9 mouse cellular contexts compared by ENCODE assay signal in the genomic region with DNA sequence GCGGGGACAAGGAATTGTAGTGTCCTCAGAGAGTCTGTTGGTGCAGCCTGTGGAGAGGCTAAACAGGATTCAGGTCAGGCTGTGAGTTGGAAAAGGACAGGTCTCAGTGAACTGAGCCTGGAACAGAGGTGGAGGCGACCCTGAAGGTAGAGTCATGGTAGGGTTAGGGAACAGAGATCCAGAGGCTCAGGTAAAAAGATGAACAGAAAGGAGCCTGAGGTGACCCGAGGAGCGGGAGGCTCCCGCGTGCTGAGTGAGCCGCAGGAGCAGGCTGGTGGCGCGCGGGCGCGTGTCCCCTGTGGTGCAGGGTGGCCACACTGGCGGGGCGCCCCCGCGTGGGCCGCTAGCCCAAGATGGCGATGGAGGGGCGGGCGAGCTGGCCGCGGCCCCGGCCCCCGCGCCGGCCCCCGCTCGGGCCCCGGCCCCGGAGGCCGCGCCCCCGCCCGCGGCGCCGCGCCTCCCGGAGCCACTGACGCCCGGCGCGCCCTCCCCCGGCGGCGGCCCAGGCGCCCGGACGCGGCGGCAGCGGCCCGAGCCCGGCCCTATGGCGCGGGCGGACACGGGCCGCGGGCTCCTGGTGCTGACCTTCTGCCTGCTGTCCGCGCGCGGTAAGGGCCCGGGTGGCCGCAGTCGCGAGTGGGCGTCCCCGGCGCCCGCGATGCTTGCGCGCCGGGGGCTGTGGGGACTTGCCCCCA. TPM values are rescaled to one million over a fixed set of nuclear protein-coding genes. Genes with fewer than 3 reads are reported as not detected.
A peak's percentile ranks its signal among the peaks of the same experiment; 100 is the strongest.
DNase-seq lines count a peak whose midpoint lies in the region; ATAC-seq and TF ChIP-seq lines count a peak whose summit lies in the region.
"Had no signal": no experiment of that assay in that cellular context is flagged by ENCODE, and none has a peak within 500 bp of the region (broad histone marks: within the 10 kb centered on the region; RNA-seq: fewer than 3 reads in every experiment).

Gene Igdcc4 (plus strand): TSS at position 496 of the 695 bp plus-strand sequence.

- 2% methylated on average over 32 of the region's 76 CpGs for WGBS in kidney, embryonic 14.5 days
- 2% methylated on average over 55 of the region's 76 CpGs for WGBS in heart, embryonic 10.5 days
- WGBS in midbrain, postnatal 0 days: 2% methylated on average over 14 of the region's 76 CpGs

- peak within 1 kb of the TSS; percentile 73 for H3K27ac ChIP-seq in kidney, embryonic 14.5 days (ENCODE audit: low read depth, low read length)
- peak within 1 kb of the TSS; percentile 88 for H3K27ac ChIP-seq in heart, embryonic 10.5 days
- peak within 1 kb of the TSS; percentile 91 for H3K27ac ChIP-seq in midbrain, postnatal 0 days (ENCODE audit: low read depth, low read length)

- peak within 1 kb of the TSS; percentile 95 for H3K4me2 ChIP-seq in kidney, embryonic 14.5 days (replicated peaks; ENCODE audit: low read depth, low read length)
- peak within 1 kb of the TSS; percentile 93 for H3K4me2 ChIP-seq in midbrain, postnatal 0 days (ENCODE audit: low read depth, low read length, poor library complexity, severe bottlenecking)

- peak within 1 kb of the TSS; percentile 67 for H3K9ac ChIP-seq in kidney, embryonic 14.5 days (ENCODE audit: low read depth, low read length)
- H3K9ac ChIP-seq in midbrain, postnatal 0 days (replicated peaks; ENCODE audit: low read length, poor library complexity, severe bottlenecking): peak within 1 kb of the TSS; percentile 96

- peaks cover 2% of the 10 kb centered on the region; the same call in 1 of the 2 replicates for H3K9me3 ChIP-seq in kidney, embryonic 14.5 days (ENCODE audit: control insufficient read depth, low read length)
- 0 out of 2 replicates have a peak, but pooled peaks cover 5% of the 10 kb centered on the region for H3K9me3 ChIP-seq in heart, embryonic 10.5 days
- H3K9me3 ChIP-seq in midbrain, postnatal 0 days (ENCODE audit: low read length): no peaks in the 10 kb centered on the region

- no peaks in the 10 kb centered on the region for H3K36me3 ChIP-seq in kidney, embryonic 14.5 days (ENCODE audit: control insufficient read depth, insufficient read depth, low read length)
- no peaks in the 10 kb centered on the region for H3K36me3 ChIP-seq in heart, embryonic 10.5 days
- H3K36me3 ChIP-seq in midbrain, postnatal 0 days (ENCODE audit: insufficient read depth, low read length): no peaks in the 10 kb centered on the region

- ATAC-seq in kidney, embryonic 14.5 days (ENCODE audit: low FRiP score, low TSS enrichment): peak; percentile 26; the same call in 1 of the 2 replicates
- peak; percentile 25 for ATAC-seq in midbrain, postnatal 0 days (ENCODE audit: low FRiP score)
- ATAC-seq in activated CD4-positive, CD25-positive, alpha-beta regulatory T cell, adult 4 months: no peak

- peak within 1 kb of the TSS; percentile 62 for H3K4me3 ChIP-seq in kidney, embryonic 14.5 days (ENCODE audit: low read length)
- peak within 1 kb of the TSS; percentile 89 for H3K4me3 ChIP-seq in heart, embryonic 10.5 days
- peak within 1 kb of the TSS; percentile 81 for H3K4me3 ChIP-seq in midbrain, postnatal 0 days (ENCODE audit: low read depth, low read length)

- TF ChIP-seq CTCF in midbrain, postnatal 0 days (IDR thresholded peaks at IDR 0.05): no peak

- H3K4me1 ChIP-seq in kidney, embryonic 14.5 days (ENCODE audit: control insufficient read depth, insufficient read depth, low read length): no peaks in the 10 kb centered on the region
- H3K4me1 ChIP-seq in heart, embryonic 10.5 days: peaks cover 18% of the 10 kb centered on the region
- H3K4me1 ChIP-seq in midbrain, postnatal 0 days (ENCODE audit: insufficient read depth, low read length): 0 out of 2 replicates have a peak, but pooled peaks cover 6% of the 10 kb centered on the region

- DNase-seq in kidney, adult 9 months: no peak
- DNase-seq in Muller cell, postnatal 12 days (ENCODE audit: inconsistent ontology term): peak; percentile 52
- DNase-seq in embryo, embryonic 10 days (ENCODE audit: low spot score): peak; percentile 36
- no peak for DNase-seq in heart, embryonic 10.5 days (ENCODE audit: low spot score)
- no peak for DNase-seq in layer of hippocampus, postnatal 36 days
- peak; percentile 41 for DNase-seq in midbrain, postnatal 0 days (ENCODE audit: low spot score)

- no peaks in the 10 kb centered on the region for H3K27me3 ChIP-seq in kidney, embryonic 14.5 days (ENCODE audit: control insufficient read depth, insufficient read depth, low read length)
- H3K27me3 ChIP-seq in heart, embryonic 10.5 days (ENCODE audit: insufficient read depth, poor library complexity, severe bottlenecking): peaks cover 22% of the 10 kb centered on the region
- no peaks in the 10 kb centered on the region for H3K27me3 ChIP-seq in midbrain, postnatal 0 days (ENCODE audit: insufficient read depth, low read length)
- H3K27me3 ChIP-seq: CH12.LX had no signal

RNA-seq across cellular contexts. Expression of gene Igdcc4, which starts in this region (rescaled TPM):
- polyA plus RNA-seq in kidney, embryonic 14.5 days (2014; fragmentation: Nextera tagmentation; extraction: Ambion mirVana): 12.7 and 16.4 TPM in 2 replicates
- polyA plus RNA-seq in heart, embryonic 10.5 days (2016; fragmentation: Nextera tagmentation; extraction: Ambion mirVana): 7.5 and 10.8 TPM in 2 replicates
- 10 to 100 TPM; 33.2 to 36.4 TPM for total RNA-seq in layer of hippocampus, postnatal 36 days (2021)
- 46.6 and 52.9 TPM in 2 replicates for total RNA-seq in midbrain, postnatal 0 days (2014; rRNA removed)
- polyA plus RNA-seq in midbrain, postnatal 0 days (2015; fragmentation: Nextera tagmentation; extraction: Ambion mirVana): 11.1 and 11.9 TPM in 2 replicates
- under 1 TPM in 1 of 2 experiments, not detected in 1; 0.11 TPM for polyA plus RNA-seq in activated CD4-positive, CD25-positive, alpha-beta regulatory T cell, adult 4 months (2017; shearing (Covaris generic))

Comparison
In these comparisons a context has a peak if more than half of its experiments do, and no peak if none do; other contexts are left out.
1. DNase-seq: peak in Muller cell, postnatal 12 days (single experiment), embryo, embryonic 10 days (single experiment) and midbrain, postnatal 0 days (single experiment); none in kidney, adult 9 months (single experiment), heart, embryonic 10.5 days (single experiment) and layer of hippocampus, postnatal 36 days (0 of 2).
2. Peak in every context shown above with its lines, with median percentiles within 50 percentile points of each other: H3K27ac ChIP-seq and H3K4me3 ChIP-seq.